Mouse (Mus musculus) ES-CJ7 (cell line): ENCODE results near the gene Ipo8.
A peak's percentile ranks its signal among the peaks of the same experiment; 100 is the strongest.

ENCODE experiments used
- DNase-seq: peaks from one replicate; pipeline ENCODE4 v3.0.0; 2011; ENCODE audit warnings: low read depth, low spot score

The Ipo8 gene

GRCm38 (mm10) chr6:148761475-148761874 is 69.8 kb downstream of the Ipo8 start:
- no peak for DNase-seq

GRCm38 (mm10) chr6:148756535-148756934 is 74.7 kb downstream of the Ipo8 start:
- DNase-seq: peak; percentile 35

GRCm38 (mm10) chr6:148751400-148751799 is 79.9 kb downstream of the Ipo8 start:
- DNase-seq: no peak

GRCm38 (mm10) chr6:148750183-148750582 is 81.1 kb downstream of the Ipo8 start:
- DNase-seq: no peak

GRCm38 (mm10) chr6:148740521-148741226 is 90.6 kb downstream of the Ipo8 start:
- DNase-seq: no peak

GRCm38 (mm10) chr6:148736390-148736789 is 94.9 kb downstream of the Ipo8 start:
- no peak for DNase-seq

- DNase-seq: no peak
Measured at GRCm38 (mm10) chr6:148734012-148734411, 97.3 kb downstream of the Ipo8 start.

- no peak for DNase-seq
Measured at GRCm38 (mm10) chr6:148732920-148733319, 98.3 kb downstream of the Ipo8 start.

GRCm38 (mm10) chr6:148728571-148728970 is 102.7 kb downstream of the Ipo8 start:
- DNase-seq: no peak

- DNase-seq: no peak
Measured at GRCm38 (mm10) chr6:148727871-148728524, 103.3 kb downstream of the Ipo8 start.

- DNase-seq: no peak
Measured at GRCm38 (mm10) chr6:148724453-148724852, 106.8 kb downstream of the Ipo8 start.
